Mouse (Mus musculus) erythroblast, embryonic 14.5 days (primary cell): ENCODE data around the gene Tmed3.

Experiments used
- GATA1 ChIP-seq: IDR thresholded peaks from 2 replicates; pipeline ENCODE4 v1.6.1; 2012; ENCODE audit warnings: low read length, inconsistent platforms, mixed read lengths
- TAL1 ChIP-seq: IDR thresholded peaks from 3 replicates; pipeline ENCODE4 v1.6.1; 2012; ENCODE audit warnings: low read length, inconsistent platforms, mixed read lengths

DNA sequence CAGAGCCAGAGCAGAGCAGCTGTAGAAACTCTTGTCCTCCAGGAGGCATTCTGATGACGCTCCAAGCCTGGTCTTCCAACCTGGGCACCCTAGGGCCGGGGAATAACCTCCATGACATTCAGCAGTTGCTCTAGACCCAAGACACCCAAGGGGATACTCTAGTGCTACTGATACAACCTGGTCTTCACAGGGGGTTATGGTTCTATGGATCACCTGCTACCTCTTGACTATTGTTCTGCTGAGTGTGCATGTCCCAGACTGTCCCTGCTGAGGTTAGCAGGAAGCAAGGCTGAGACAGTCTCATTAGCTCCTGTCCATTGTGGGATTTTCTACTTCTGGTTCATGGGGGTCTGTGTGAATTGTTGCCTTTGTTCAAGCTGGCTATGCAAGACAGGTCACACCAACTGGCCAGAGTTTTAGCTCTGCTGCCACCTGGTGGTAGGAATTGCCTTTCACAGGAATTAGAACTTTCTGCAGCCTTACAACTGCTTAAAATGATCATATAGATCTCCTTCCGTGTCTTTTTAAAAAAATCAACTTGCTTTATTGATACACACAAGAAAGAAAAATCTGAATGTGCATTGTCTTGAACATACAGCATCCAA lies 30.8 kb downstream of the Tmed3 start:
- TF ChIP-seq GATA1 (no peak), TAL1 (no peak)
